Mouse (Mus musculus): Measurements from ENCODE around the gene Phc2. TPM values are rescaled to one million over a fixed set of nuclear protein-coding genes. Genes with fewer than 3 reads are reported as not detected.

Gene Phc2
- polyA plus RNA-seq, 1 experiment: 69.9 TPM

- peaks cover 28% of the 10 kb centered on the region for H3K4me1 ChIP-seq (ENCODE audit: control insufficient read depth, insufficient read depth, low read length)
- TF ChIP-seq POLR2A (IDR thresholded peaks at IDR 0.05; ENCODE audit: low read depth, low read length): no peak
- TF ChIP-seq CTCF (IDR thresholded peaks at IDR 0.05; ENCODE audit: borderline replicate concordance, insufficient read depth, low read length): no peak
- H3K27ac ChIP-seq (ENCODE audit: insufficient read depth, low read length): peak overlapping the region; percentile 96
- peak overlapping the region; percentile 94 for H3K4me3 ChIP-seq (ENCODE audit: insufficient read depth, low read length)
Measured at GRCm38 (mm10) chr4:128730271-128730670, 75.8 kb downstream of the Phc2 start.

DNA sequence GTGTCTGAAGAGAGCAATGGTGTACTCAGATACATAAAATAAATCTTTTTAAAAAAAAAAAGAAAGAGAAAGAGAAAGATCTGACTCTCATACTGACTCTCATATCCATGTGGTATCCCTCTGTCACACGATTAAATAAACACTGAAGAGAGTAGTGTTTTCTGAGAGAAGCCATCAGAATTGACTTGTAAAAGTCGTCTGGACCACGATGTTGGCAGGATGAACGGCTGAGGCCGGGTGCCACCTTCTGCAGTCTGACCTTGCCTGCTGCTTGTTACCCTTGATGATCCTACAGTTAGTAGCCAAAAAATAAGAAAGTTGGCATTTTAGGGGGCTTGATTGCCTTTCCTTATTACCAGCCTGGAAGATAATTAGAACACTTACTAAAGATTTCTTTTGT lies 78.3 kb downstream of the Phc2 start:
- Histone ChIP-seq H3K4me3 (ENCODE audit: insufficient read depth, low read length) (no peak overlapping the region), H3K4me1 (ENCODE audit: control insufficient read depth, insufficient read depth, low read length) (peaks cover 46% of the 10 kb centered on the region), H3K27ac (ENCODE audit: insufficient read depth, low read length) (no peak overlapping the region)
- TF ChIP-seq POLR2A (IDR thresholded peaks at IDR 0.05; ENCODE audit: low read depth, low read length): no peak
- no peak for TF ChIP-seq CTCF (IDR thresholded peaks at IDR 0.05; ENCODE audit: borderline replicate concordance, insufficient read depth, low read length)

GRCm38 (mm10) chr4:128733496-128733895 lies 79.0 kb downstream of the Phc2 start:
- TF ChIP-seq CTCF (IDR thresholded peaks at IDR 0.05; ENCODE audit: borderline replicate concordance, insufficient read depth, low read length) (no peak), POLR2A (IDR thresholded peaks at IDR 0.05; ENCODE audit: low read depth, low read length) (no peak)
- H3K4me1 ChIP-seq (ENCODE audit: control insufficient read depth, insufficient read depth, low read length): peaks cover 52% of the 10 kb centered on the region
- H3K27ac ChIP-seq (ENCODE audit: insufficient read depth, low read length): 0 out of 2 replicates have a peak overlapping the region, but pooled peaks have one; percentile 1

DNA sequence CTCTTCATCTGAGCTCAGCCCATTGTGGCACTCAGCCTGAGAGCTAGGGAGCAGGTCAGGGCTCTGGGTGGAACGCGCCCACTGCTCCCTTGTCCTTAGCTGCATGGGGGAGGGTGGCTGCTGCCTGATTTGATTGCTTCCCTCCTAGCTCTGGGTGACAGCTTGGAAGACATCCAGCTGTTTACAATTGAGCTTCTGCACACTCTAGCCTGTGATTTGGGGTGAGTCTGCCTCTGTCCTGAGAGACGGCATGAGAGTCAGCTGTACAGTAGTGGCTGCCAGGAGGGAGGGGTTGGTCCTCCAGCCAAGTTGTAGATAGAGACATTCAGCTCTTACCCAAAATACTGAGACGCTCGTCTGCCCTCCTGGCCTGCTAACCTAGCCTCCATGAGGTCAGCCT lies 79.7 kb downstream of the Phc2 start:
- no peak for TF ChIP-seq POLR2A (IDR thresholded peaks at IDR 0.05; ENCODE audit: low read depth, low read length)
- no peak for TF ChIP-seq CTCF (IDR thresholded peaks at IDR 0.05; ENCODE audit: borderline replicate concordance, insufficient read depth, low read length)
- H3K4me3 ChIP-seq (ENCODE audit: insufficient read depth, low read length): no peak overlapping the region
- H3K4me1 ChIP-seq (ENCODE audit: control insufficient read depth, insufficient read depth, low read length): peaks cover 52% of the 10 kb centered on the region
- H3K27ac ChIP-seq (ENCODE audit: insufficient read depth, low read length): no peak overlapping the region

More at GRCm38 (mm10) chr4:128733496-128733895, 79.0 kb downstream of the Phc2 start:
- no peak overlapping the region for H3K4me3 ChIP-seq (ENCODE audit: insufficient read depth, low read length)

DNA sequence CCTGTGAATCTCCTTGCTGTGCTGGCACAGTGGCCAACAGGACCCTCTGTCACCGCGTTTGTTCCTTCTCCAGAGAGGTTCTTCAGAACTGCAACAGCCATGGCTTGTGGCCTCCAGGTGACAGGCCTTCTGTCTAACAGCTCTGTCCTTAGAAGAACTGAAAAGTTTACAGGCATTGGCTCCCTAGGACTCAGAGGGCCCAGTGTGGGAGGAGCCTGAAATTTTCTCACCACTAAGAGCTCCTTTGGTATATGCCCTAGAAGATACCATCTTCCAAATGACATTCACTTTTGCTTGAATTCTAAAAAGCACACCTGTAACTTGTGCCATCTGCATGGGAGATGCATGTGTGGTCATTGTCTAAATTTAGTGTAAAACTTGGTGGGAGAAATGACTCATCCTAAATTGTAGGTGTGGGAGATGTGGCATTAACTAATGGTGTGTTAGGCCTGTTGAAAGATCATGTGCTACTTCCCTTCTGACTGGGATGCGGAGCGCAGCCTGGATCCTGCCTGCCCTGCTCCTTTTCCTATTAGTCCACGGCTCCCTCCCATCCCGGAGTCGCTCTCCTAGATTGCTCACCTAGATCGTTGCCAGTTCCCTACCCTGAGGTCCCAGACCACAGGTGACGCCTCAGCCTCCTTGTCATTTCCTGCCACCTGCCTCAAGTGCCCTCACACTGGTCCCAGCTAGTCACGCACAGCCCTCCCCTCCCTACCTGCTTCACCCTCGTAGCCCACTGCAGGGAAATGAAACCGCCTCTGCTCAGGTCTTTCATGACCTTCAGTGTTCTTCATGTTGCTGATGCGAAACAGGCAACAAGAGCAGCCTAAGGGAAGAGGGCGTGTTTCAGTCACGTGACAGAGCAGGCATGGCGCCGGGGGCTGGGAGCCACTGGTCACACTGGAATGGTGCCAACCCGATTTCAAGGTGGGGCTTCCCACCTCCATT lies 80.5 kb downstream of the Phc2 start:
- TF ChIP-seq POLR2A (IDR thresholded peaks at IDR 0.05; ENCODE audit: low read depth, low read length): no peak
- no peak for TF ChIP-seq CTCF (IDR thresholded peaks at IDR 0.05; ENCODE audit: borderline replicate concordance, insufficient read depth, low read length)
- Histone ChIP-seq H3K4me1 (ENCODE audit: control insufficient read depth, insufficient read depth, low read length) (peaks cover 52% of the 10 kb centered on the region), H3K27ac (ENCODE audit: insufficient read depth, low read length) (no peak overlapping the region), H3K4me3 (ENCODE audit: insufficient read depth, low read length) (no peak overlapping the region)

DNA sequence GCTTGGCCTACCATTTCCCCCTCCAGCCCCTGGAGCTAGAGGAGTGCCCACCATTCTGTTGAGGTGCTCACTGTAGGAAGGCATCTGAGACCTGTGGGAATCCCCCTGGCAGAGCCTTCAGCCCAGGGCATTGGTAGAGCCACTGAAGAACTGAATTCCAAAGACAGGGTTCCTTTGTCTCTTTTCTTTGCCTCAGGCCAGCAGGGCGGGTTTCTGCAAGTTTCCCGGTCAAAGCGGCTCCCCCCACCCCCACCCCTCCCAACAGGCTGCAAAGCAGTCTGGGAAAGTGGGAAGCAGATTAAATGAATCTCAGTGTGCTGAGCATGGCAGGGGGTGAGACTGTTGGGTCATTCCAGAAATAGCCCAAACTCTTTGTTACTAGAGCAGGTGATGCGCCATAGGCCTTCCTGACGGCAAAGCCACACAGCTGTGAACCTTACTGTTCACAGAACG lies 82.7 kb downstream of the Phc2 start:
- TF ChIP-seq CTCF (IDR thresholded peaks at IDR 0.05; ENCODE audit: borderline replicate concordance, insufficient read depth, low read length): no peak
- no peak for TF ChIP-seq POLR2A (IDR thresholded peaks at IDR 0.05; ENCODE audit: low read depth, low read length)
- Histone ChIP-seq H3K27ac (ENCODE audit: insufficient read depth, low read length) (0 out of 2 replicates have a peak overlapping the region, but pooled peaks have one; percentile 27), H3K4me1 (ENCODE audit: control insufficient read depth, insufficient read depth, low read length) (peaks cover 47% of the 10 kb centered on the region), H3K4me3 (ENCODE audit: insufficient read depth, low read length) (no peak overlapping the region)

DNA sequence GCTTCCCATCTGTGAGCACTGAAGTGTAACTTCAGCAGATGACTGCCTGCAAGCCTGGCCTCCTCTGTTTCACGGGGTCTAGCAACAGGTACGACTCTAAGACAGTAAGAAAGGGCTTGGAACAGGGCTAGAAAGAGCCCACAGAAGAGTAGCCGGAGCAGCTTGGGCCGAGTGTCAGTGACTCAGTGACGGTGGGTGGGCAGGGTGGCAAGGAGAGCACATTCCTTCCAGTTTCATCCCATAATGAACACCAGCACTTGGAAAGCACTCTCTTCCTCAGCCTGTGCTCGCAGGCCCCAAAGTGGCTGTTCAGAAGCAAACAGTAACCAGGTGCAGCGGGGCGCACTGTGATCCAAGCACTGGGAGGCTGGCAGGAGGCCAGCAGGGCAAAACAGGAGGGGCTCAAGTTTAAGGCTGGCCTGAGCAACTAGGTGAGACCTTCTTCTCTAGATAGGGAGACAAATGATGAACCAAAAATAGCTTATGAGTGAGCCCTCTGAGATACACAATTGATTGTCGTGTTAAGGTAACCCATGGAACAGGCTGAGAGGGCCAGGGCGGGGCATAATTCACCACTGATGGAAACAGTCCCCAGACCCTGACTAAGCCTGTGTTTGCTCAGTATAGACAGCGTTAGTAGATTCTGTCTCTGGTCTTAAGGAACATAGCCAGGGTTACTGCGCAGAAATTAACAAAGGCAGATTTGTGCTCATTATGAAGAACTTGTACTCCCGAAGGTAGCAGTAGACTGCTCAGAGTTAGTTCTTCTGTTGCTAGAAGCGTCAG lies 83.5 kb downstream of the Phc2 start:
- no peak for TF ChIP-seq CTCF (IDR thresholded peaks at IDR 0.05; ENCODE audit: borderline replicate concordance, insufficient read depth, low read length)
- TF ChIP-seq POLR2A (IDR thresholded peaks at IDR 0.05; ENCODE audit: low read depth, low read length): no peak
- peaks cover 47% of the 10 kb centered on the region for H3K4me1 ChIP-seq (ENCODE audit: control insufficient read depth, insufficient read depth, low read length)
- H3K4me3 ChIP-seq (ENCODE audit: insufficient read depth, low read length): no peak overlapping the region
- H3K27ac ChIP-seq (ENCODE audit: insufficient read depth, low read length): 0 out of 2 replicates have a peak overlapping the region, but pooled peaks have one; percentile 6

DNA sequence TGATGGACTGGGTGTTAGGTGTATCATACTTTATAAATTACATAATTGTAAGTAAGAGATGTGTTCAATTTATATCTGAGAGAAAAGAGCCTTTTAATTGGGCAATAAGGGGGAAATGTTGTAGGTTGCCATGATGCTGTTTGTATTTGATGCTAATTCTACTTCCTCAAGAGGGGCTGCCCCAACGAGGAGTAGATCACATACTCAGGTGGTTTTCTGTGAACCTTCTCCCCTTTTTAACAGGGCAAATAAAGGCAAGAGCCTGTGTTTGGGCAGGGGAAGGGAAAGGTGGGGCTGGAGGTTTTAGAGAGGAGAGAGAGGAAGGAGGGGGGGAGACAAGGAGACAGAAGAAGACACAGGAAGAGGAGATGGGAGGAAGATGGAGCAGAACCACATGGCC lies 86.4 kb downstream of the Phc2 start:
- Histone ChIP-seq H3K27ac (ENCODE audit: insufficient read depth, low read length) (no peak overlapping the region), H3K4me1 (ENCODE audit: control insufficient read depth, insufficient read depth, low read length) (peaks cover 22% of the 10 kb centered on the region), H3K4me3 (ENCODE audit: insufficient read depth, low read length) (no peak overlapping the region)
- TF ChIP-seq POLR2A (IDR thresholded peaks at IDR 0.05; ENCODE audit: low read depth, low read length): no peak

GRCm38 (mm10) chr4:128741906-128742305 lies 87.4 kb downstream of the Phc2 start:
- H3K4me3 ChIP-seq (ENCODE audit: insufficient read depth, low read length): no peak overlapping the region
- peaks cover 13% of the 10 kb centered on the region for H3K4me1 ChIP-seq (ENCODE audit: control insufficient read depth, insufficient read depth, low read length)
- no peak for TF ChIP-seq CTCF (IDR thresholded peaks at IDR 0.05; ENCODE audit: borderline replicate concordance, insufficient read depth, low read length)
- no peak for TF ChIP-seq POLR2A (IDR thresholded peaks at IDR 0.05; ENCODE audit: low read depth, low read length)
- H3K27ac ChIP-seq (ENCODE audit: insufficient read depth, low read length): no peak overlapping the region
